Mouse (Mus musculus) right cerebral cortex, postnatal 36 days (tissue): ENCODE results near the gene Rgs6.
A peak's percentile ranks its signal among the peaks of the same experiment; 100 is the strongest.

Source experiments
- DNase-seq, 2 experiments: peaks; one replicate each; pipeline ENCODE4 v3.0.0; 2022; ENCODE audit warnings: low spot score in 2 of 2, mixed read lengths in 1 of 2

Rgs6 gene

DNA sequence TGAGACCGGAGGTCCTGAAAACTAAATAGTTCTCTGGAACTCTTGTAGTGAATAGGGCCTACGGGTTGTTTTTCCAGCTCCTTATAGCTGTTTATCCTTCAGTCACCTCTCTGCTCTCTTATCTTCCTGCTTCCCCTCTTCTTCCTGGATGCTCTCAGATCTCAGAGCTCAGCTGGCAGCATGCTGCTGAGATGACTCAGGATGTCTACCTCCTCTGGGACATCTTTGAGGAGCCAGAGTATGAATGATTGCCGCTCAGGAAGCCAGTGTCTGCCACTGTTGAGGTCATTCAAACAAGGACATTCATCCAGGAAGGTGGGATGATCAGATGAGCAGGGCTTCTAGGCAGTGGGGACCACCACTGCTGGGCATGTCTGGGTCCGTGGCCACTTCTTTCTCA is 498.9 kb downstream of the Rgs6 start:
- DNase-seq = no peak

DNA sequence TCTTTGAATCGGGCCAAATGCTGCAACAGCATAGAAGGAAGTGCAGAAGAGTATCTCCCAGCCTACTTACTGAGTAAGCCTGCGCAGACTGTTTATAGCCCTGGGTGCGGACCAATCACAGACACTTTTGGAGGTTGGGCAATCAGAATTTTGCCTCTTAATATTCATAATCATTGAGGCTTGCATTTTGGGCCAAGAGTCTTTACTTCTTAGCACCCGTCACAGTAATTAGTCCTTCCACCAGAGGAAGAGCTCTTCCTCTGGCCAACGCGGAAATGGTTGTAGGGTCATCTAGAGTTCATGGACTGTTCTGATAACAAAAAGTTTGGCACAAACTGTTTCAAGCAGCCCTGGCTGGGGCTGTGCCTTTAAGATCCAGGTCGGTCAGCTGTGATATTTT is 499.5 kb downstream of the Rgs6 start:
- no peak for DNase-seq

DNA sequence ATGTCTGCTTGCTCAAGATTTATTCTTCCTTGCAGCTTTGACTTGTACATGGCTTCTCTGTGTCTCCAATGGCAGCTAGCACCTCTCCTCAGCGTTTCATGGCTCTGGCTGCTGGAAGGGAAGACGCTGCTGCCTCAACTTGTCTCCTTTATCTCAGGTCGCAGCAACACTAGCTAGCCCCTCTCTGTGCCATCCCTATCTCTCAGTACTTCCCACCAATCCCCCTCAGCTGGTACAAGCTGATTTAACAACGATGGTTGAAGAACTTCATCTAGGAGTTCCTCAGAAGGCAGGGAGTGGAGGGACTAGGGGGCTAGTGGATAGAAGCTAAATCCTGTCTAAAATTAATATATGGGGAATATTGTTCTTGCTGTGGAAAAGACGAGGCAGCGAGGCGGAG is 503.9 kb downstream of the Rgs6 start:
- DNase-seq = no peak

DNA sequence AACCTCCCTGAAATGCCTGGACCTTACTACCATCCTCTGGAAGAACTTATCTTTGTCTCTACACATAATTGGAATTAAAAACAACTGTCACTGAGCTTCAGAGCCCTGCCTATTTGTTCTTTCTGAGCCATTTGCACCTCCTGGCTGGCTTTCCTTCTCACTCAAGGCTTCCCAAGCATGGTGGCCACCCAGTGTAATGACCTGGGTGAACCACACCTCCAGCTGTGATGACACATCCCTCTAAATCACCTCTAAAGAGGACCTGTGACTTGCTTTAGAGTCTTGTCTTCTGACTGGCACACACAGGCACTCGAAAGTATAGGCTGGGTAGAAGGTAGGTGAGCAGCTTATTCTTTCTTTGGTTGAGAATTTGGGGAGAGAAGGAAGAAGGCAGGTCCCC is 509.7 kb downstream of the Rgs6 start:
- DNase-seq = no peak

DNA sequence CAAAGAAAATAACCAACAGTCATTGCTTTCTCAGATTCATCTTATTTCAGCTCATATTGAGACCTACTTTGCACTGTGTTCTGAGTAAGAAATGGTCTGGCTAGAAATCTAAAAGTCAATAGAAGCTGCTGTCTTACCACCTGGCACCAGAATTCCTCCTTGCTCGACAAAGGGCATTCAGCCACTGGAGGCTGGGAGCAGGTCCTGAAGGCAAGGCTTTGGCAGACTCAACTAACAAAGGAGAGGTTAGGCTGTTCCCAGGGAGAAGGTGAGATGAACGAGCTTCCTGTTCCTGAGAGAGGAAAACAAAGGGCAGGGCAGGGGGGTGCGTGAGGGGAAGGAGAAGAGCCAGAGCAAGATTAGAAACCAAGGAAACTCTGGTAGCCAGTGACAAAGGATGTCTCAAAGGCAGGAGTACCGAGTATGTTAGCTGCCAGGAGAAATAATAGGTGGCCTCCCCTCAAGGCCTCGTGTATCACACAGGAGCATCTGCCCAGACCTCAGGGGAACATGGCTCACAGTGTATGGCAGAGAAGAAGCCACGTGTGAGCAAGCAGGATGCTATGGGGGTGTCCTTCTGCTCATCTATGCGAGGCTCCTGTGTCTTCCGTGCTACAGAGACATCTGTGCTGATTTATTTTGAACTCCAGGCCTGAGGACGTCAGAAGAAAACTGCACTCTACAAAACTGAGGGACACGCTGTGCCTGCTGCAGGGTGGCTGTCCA is 510.7 kb downstream of the Rgs6 start:
- DNase-seq = no peak

DNA sequence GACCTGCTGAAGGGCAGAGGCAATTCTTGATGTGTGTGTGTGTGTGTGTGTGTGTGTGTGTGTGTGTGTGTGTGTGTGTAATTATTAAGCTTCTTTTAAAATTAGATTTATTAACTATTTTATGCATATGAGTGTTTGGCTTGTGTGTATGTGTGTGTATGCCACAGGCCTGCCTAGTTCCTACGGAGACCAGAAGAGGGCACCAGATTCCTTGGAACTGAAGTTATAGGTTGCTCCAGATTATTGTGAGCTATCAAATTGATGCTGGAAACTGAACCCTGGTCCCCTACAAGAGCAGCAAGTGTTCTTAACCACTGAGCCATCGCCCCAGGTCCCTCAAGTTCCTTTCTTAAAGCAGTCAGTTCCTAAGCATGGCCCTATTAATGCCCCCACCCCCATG is 511.8 kb downstream of the Rgs6 start:
- DNase-seq = no peak

DNA sequence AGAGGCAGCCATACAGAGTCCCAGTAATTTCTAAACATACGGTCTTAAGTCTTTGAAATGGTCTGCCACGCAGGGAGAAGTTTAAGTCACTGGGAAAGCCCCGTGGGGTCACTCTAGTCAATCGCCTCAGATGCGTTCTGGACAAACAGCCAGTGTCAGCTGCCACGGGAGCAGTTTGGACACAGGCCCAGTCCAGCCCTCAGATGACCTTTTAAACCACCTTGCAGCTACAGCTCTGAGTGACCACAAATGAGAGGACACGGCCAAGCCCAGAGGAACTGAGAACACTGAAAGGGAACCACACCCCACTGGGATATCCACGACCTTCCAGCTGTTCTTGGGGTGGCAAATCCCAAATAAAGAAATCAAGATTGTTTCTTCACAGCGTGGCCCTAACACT is 512.3 kb downstream of the Rgs6 start:
- no peak for DNase-seq

DNA sequence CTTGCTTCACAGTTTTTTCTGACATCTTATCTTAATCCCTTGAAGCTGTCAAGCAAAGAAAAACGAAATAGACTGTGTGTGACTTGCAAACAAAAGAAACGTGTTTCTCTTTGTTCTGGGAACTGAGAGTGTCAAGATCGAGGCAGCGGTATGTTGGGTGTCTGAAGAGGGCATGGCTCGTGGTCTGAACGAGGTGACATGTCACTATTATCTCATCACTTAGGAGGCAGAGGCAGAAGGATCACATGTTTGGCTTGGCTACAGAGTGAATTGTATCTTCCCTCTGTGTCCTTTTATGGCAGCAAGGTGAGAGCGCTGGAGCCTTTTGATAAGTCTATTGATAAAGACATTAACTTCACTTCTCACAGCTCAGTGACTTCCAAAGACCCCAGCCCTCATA is 512.8 kb downstream of the Rgs6 start:
- DNase-seq = no peak

DNA sequence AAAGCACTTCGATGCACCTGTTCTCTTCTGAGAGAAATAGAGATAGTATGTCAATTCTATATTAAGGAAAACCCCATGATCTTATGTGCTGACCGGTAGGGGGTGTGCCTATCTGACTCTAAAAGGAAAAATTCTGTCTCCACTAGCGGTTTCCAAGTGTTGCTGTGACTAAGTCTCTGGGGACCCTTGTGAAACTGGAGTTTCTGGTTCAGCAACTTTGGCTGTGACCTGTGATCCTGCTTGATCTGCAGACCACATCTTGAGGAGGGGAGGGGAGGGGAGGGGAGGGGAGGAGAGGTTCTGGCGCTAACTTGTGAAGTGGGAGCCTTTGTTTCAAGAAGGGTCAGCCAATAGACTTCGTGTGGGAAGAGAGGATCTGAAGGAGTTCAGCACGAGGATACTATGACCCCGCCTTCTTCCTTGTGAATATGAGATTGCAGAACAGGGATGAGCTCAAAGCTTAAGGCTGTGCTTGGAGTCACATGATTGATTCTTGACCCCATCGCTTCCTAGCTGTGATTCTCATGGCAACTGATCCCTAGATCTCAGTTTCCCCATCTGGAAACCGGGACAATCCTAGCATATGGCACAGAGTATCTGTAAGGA is 517.5 kb downstream of the Rgs6 start:
- DNase-seq = no peak

DNA sequence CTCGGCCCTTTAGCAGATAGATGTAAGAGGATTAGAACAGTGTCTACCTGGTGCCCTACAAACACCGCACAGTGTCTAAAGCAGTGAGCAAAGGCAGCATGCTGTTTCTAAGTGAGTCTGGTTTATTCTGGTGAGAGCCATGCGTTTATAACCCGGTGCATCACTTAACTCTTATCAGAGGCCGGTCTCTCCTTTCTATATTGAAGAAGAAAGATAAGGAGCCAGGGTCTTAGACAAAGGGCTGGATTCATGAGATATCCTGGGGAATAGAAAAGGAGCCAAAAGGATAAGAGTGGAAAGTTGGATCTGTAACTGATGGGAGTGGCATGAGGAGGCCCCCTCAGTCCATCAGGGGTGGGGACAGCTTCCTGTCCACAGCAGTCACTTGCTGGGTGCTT is 518.0 kb downstream of the Rgs6 start:
- DNase-seq = no peak

DNA sequence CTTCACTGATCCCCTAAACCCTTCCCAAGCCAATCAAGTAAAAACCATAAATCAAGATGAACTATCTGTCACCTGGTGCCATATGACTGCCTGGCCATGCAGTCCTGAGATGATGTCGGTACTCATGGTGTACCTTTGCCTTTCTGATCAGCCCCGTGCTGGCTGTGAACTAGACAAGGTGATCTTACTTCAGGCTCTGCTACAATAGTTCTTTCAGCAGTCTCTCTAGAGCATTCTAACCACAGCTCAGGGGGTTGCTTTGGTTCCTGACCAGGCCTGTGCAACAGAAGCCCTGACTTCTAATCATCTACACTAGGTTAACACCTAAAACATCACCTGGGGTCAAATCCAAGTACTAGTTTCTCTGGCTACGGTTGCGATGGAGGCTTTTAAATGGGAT is 521.4 kb downstream of the Rgs6 start:
- no peak for DNase-seq

DNA sequence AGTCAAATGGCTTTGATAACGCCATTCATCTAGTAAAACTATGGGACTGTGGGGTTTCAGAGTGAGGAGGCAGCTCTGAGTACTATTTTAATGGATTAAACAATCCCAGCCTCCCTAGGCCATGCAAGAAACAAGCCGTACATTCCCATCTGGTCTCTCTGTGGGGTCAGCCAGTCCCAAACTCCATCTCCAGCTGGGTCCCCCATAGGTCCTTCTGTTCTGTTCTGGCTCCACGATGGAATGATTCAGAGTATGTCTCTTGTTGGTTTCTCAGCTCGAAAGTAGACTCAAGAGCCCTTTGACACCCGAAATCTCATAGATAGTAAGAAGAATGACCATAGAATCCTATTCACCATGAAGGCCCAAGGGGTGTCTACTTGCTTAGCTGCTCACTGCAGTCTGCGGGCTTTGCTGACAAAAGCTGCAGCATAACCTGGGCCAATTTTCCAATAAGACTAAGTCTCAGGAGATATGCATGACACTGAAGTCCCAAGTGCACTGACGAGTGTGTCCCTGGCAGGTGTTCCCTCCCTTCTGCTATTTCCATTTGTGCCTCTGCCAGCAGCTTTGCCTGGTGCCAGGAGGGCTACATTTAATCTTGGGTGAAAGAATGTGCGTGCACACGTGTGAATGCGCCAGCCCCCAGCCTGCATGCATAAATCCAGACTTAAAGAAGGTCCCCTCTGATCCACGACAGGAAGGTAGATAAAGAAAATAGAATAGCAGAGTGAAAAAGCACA is 522.0 kb downstream of the Rgs6 start:
- DNase-seq = no peak

DNA sequence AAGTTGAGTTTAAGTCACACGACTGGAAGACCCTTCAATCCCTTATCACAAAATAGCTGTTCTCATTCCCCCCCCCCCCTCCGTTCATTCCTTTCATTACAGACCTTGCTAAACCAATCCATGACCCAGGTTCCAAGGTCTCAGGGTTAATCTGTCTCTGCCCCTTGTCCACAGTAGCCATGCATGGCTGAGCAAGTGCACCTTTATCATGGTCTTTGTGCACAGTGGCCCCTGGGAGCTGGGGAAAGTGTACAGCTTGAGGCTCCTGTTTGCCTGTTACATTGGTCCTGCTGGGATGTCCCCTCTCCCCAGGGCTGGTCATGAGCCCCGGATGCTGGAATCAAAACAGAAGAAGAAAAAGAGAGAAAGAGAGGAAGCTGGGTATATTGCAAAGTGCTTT is 522.6 kb downstream of the Rgs6 start:
- no peak for DNase-seq

DNA sequence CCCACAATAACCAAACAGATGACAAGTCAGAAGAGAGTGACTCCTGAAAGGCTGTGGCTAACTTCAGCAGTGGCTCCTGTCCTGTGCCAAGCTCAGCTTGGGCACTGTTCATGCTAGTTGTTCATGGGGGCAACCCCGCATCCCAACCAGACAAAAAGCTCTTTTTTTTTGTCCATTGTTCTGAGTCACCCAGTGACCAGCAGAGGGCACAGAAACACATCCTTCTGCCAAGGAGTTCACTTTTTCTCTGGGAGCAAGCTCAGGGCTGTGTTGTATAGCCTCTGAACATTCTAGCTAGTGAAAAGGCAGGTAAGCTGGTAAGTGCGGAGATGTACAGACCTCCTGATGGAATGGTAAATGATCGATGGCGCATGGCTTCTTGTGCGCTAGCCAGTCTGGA is 524.2 kb downstream of the Rgs6 start:
- no peak for DNase-seq

DNA sequence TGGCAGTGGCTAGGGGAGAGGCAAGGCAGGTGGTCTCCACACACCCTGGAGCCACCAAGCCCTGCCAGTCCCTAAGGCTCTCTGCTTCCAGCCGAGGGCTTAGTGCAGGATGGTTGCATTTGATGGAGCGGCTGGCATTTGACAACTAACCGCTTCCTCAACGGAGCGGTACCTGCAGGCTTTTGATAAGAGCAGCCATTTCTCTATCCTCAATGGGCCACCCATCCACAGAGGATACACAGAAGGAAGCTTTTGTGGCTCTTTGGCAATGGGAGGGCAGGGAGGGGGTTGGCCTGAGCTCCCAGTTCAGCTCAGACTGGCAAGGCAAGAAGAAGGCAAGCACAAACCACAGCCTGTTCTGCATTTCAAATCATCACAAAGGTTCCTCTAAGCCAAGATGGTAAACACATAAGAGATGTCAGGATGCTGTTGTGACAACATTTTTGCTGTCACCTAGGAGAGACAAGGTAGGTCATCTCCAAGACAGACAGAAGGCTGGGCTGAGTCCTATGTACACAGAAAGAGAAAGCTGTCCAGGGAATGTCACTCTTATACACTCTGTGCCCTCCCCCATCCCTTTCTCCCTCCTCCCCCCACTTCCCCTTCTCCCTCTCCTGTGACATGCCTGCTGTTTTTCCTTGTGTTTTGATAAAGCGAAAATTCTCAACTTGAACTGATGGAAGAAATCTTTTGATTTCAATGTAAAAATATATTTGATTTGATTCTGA is 525.0 kb downstream of the Rgs6 start:
- no peak for DNase-seq

DNA sequence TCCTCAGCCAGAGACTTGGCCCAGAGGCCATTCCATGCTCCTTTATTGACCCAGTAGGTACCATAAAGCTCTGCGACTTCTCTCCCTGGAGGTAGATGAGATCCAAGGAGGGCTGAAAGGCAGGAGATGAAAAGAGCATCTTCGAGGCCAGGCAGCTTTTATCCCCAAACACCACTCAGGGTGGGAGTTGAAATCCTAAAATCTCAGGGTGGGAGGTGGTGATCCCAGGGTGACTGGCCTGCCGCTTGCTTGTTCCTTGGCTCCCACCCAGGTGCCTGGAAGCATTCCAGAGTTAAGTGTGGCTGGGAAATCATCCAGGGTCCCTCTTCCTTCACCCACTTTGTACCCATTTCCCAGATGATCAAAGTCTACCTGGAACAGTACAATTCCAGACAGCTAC is 525.9 kb downstream of the Rgs6 start:
- no peak for DNase-seq

DNA sequence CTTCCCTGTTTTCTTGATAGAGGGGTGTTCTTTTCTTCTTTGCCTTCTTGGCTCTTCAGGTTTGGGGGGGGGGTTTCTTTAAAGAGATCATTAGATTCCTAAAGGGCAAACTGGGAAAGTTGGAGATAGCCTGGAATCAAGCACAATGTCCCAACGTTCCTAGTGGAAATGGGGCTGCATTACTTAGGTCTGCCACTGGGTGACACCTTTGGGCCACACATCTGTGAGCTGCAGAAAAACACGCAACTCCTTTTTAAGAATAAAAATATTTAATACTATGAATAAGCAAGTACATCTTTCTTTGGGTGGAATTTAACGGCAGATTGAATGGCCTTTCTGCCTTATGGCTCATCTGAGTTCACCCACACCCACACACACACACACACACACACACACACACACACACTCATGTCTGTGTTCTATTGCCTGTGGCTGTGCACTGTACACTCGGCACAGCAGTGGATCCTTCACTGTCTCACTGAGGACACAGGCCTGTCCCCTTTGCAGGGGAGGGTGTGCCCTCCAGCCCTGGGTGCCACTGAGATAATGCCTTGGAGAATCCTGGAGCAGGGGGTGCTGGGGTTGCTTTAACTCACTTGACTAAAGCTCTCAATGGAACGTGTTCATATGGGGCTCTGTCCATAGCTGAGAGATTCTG is 526.4 kb downstream of the Rgs6 start:
- peak; percentile 39 to 49 for DNase-seq

DNA sequence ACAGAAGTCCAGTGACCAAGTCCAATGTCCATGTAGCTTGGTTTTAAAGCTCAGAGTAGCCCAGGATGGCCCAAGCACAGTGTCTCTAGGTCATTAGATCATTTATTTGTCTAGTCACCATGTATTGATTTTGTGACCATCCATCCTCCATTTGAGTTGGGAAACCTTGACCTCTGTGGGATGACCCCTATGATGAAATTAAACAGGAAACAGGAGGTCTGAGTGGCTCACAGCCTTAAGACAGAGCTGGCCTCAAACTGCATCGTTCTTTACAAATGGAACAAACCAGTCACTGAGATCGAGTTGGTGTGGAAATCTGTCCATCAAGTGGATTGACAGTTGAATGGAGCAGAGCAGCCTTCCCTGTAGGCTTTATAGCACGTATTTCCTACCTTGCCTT is 536.0 kb downstream of the Rgs6 start:
- DNase-seq = no peak

DNA sequence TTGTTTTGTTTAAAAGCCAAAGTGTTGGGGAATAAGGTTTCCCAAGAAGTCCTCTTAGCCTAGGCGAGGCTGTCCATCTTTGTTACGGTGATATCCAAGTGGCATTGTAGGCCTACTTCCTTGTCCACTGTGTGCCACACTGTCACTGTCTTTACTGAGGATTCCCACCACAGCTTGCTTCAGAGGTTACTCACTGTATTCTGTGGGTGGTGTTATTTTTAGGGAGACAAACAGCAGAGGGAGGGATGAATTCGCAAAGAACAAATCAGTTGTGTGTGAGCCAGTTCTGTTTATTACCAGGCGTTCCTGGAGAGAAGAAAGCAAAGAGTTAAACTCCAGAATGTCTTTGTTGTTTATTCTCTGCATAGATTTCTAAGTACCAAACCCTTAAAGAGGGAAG is 537.2 kb downstream of the Rgs6 start:
- no peak for DNase-seq

DNA sequence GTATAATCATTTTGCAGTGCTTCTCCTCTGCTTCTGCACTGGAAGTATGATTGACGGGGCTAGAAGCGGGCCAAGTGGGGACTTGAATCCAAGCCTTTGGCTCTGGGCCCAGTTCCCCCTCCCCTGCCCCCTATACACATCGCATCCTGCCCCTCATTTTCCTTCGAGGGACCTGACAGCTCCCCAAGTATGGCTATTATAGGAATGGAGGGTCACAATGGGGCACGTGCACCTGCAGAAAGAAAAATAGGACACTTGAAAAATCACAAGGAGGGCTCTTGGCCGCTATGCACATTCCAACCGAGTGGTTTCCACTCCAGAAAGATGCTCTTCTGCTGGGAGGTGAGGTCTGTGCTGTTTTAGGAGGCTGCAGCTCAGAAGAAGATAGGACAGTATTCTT is 538.8 kb downstream of the Rgs6 start:
- DNase-seq = no peak

DNA sequence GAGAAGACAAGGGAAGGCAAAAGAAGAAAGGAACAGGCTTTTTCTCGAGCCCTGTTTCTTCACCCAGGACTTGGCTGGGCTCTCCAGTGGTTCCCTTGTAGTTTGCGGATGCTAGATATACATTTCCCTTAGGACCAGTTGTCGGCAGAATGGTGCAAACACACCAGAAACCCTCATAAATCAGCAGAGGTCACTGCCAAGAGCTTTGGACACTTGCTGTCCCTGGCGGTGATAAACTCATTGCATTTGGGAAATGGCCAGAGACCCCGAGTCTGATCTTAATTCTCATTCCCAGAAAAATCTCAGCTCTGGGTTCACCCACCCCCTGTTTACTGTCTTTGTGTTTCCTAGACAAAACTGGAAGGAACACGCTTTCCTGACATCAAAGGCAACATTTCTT is 539.9 kb downstream of the Rgs6 start:
- no peak for DNase-seq

DNA sequence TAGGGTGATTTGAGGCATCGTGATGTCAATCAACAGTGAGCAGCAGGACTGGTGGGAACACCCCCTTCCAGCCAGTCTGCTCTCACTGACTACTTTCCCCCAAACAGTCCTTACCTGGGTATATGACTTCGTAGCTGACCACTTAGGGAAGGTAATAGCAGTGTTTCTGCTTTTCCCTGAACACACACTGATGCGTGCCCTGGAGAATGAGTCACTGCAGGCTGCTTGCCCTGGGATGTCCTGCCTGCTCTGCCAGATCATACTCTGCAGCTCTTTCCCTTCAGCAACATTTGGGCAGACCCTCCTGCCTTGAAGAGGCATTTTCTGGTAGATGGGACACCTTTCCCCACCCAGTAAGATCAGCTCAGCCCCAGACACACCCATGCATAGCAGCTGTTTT is 540.5 kb downstream of the Rgs6 start:
- DNase-seq = no peak
